Mouse (Mus musculus) cortical plate, adult 2 months (tissue): ENCODE data around the gene Fbxl5.

ENCODE experiments used
- CTCF ChIP-seq: fragments of 200-500 bp; IDR thresholded peaks from 2 replicates; pipeline ENCODE4 v1.5.1; 2011; ENCODE audit warnings: mild to moderate bottlenecking, control low read depth, low read length; ENCODE audit not compliant: insufficient read depth; ENCODE audit errors: extremely low read depth
- POLR2A ChIP-seq: fragments of 200-500 bp; IDR thresholded peaks from 2 replicates; pipeline ENCODE4 v1.6.1; 2011; ENCODE audit warnings: mild to moderate bottlenecking, low read length, control low read depth; ENCODE audit not compliant: insufficient read depth; ENCODE audit errors: extremely low read depth

DNA sequence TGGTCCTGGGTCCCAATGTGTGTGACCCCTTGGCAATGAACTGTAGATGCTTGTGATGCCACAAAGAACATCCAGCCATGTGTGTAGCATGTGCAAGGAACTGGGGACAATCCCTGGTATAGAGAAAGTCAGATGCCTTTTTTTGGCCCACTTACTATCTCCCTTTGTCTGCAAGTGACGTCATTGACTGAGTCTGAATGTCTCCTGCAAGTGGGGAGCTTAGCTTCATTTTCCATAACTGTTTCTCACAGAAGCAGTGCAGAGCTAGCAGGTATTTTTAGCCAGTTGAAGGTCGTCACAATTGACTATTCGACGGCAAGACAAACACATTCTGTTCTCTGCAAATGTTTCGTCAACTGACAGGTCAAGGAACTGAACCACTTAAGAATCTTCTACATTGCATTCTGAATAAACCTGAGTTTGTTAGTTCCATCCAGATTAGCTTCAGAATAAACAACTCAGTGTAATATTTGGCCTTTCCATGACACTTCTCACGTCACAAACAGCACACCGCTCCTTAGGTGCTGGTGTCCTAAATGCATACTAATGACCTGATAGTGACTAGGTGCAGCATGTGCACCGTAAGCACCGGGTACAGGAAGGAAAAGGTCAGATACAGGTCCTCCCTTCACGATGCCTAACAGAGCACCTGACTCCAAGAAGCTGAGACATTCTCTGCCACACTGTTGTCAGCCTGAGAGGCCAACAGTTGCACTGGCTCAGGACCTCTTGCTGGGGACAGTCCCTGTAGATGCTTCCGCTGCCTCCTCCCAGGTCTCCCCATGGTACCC, 92.9 kb downstream of the Fbxl5 start:
- TF ChIP-seq POLR2A (no peak), CTCF (no peak)
